Mouse (Mus musculus): ENCODE data around the gene Sel1l3.

Sel1l3 gene

DNA sequence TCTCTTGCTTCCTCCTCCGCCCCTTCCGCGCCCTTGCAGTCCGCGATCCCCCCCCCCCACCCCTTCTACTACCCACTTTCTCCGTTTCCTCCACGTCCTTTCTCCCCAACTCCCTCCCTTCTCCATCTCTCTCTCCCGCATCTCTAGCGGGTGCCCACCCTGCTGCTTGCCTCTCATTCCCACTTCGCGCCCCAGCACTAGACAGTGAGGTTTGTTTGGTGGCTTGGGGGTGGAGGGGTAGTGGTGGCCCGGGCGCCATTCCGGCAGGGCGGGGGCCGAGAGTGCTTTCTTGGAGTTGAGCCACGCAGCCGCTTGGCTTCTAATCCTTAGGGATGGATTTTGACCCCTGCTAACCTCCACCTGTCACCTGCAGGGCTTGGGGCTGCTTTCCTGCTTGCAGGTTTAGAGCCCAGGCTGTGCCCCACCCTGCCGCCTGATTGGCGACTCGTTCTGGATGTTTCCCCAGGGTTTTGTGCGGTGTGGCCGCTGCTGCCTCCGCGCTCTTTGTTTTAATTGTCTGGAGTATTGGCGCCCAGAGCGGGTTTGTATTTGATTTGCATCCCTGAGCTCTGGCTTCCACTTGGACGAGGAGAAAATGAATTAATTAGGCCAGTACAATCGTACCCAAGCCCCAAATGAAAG lies at the start of gene Sel1l3:
Gene Sel1l3 (minus strand): TSS at position 217 of the 642 bp plus-strand sequence.
- DNase-seq (ENCODE audit: low spot score), result peak; percentile 81

- no peak for DNase-seq (ENCODE audit: low spot score)
These were observed 48.3 kb upstream of the Sel1l3 start for GRCm38 (mm10) chr5:53261999-53262398.

- DNase-seq (ENCODE audit: low spot score), result no peak
These were observed 46.2 kb upstream of the Sel1l3 start for GRCm38 (mm10) chr5:53259894-53260293.

DNA sequence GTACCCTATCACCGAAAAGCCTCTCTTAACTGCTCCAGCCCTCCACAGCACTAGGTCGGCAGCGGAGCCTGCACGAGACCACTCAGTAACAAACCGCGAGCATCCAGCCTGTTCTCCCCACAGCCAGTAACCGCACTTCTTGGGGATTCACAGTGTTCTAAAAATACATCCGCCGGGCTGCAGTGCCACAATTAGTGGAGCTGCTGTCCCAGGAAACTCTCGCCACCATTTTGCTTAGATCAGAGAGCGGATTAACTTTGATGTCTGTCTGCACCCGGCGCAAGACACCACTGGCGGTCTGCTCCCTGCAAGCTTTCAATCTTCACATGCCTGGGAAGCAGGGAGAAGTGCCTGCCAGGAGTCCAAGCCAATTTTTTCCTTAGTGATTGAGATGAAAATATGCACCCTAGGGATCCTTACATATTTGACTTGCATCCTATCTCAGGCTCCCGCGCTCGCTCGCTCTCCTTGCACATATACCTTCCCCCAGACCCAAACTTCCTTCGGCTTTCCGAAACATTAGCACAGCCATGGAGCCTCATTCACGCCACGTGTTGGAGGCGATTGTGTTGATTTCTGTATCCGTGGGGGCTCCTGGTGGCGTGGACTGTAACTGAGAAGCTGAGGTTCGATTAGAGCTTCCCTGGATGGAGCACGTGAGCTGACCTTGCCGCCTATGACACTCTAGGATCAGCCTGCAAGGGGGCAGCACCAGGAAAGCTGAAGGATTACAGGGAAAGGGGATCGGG lies 44.5 kb upstream of the Sel1l3 start:
- peak; percentile 17 for DNase-seq (ENCODE audit: low spot score)

- no peak for DNase-seq (ENCODE audit: low spot score)
These were observed 41.1 kb upstream of the Sel1l3 start for GRCm38 (mm10) chr5:53254821-53255220.

DNA sequence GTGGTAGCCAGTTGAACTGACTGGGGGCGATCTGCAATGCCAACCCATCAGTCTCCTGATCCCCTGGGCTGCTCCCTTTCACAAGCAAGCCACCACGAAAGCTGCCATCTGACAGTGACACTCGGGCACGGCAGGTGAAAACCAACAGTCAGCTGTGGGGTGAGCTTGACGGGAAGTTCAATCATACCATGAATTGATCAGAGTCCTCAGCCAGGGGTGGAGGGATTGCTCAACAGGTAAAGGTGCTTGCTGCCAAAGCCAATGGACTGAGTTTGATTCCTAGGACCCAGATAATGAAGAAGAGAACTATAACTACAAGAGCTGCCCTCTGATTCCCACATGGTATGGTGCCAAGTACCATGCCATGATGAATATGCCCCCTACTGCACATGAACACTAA lies 40.4 kb upstream of the Sel1l3 start:
- DNase-seq (ENCODE audit: low spot score), result no peak

GRCm38 (mm10) chr5:53249431-53250061 lies 35.8 kb upstream of the Sel1l3 start:
- no peak for DNase-seq (ENCODE audit: low spot score)

- no peak for DNase-seq (ENCODE audit: low spot score)
These were observed 34.8 kb upstream of the Sel1l3 start for GRCm38 (mm10) chr5:53248499-53248898.

DNA sequence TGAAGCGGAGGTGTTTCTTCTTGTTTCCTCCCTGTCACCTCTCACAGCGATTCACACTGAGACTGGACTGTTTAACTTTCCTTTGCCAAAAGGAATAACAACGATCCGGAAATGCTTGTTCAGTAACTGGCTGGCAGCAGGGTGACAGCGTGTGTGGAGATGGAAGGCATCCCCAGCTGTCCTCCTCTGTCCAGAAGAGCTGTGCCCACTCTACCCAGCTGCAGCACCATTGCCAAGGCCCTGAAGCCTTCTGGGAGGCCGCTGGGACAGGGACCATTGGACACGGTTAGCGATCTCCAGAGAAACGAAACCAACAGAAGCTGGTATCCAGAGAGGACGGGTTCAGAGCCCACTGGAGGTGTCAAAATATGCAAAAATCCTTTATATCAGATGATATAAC lies 30.2 kb upstream of the Sel1l3 start:
- DNase-seq (ENCODE audit: low spot score), result no peak

GRCm38 (mm10) chr5:53242865-53243499 lies 29.3 kb upstream of the Sel1l3 start:
- DNase-seq (ENCODE audit: low spot score), result no peak

DNA sequence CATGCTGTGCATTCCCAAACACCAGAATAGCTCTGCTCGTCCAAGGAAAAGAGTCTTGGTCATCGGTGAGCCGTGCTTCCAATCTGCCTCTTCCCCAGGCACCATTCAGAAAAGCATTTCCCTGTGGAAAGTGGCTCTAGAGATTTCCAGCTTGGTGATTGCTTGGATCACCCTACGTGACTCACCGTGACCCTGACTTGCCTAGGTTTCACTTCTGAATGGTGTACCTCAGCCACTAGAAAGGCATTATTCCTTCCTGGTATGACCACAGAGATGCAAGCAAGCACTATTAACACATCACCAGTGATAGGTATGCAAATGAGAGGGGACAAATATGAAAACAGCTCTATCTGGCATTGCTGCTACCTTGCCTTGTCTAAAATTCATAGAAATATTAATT lies 28.2 kb upstream of the Sel1l3 start:
- no peak for DNase-seq (ENCODE audit: low spot score)

DNA sequence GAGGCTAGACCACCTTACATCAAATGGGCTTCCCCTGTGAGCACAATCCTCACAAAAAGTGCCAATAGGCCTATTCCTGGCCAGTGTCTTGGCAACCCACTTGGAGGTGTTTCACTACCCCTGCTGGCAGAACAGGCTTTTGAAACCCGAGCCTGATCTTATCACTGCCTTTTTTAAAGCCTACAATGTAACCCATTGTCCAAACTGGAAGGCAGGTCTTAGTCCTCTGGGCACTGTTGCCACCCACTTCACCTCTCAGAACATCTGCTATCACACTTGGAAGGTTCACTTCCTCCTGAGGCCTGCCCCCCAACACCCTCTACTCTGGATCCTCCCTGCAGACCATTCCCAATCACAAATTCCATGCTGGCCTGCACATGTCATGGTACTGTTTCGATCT lies 27.4 kb upstream of the Sel1l3 start:
- no peak for DNase-seq (ENCODE audit: low spot score)

GRCm38 (mm10) chr5:53239831-53240440 lies 26.2 kb upstream of the Sel1l3 start:
- DNase-seq (ENCODE audit: low spot score), result no peak

- no peak for DNase-seq (ENCODE audit: low spot score)
These were observed 25.5 kb upstream of the Sel1l3 start for GRCm38 (mm10) chr5:53239189-53239588.

DNA sequence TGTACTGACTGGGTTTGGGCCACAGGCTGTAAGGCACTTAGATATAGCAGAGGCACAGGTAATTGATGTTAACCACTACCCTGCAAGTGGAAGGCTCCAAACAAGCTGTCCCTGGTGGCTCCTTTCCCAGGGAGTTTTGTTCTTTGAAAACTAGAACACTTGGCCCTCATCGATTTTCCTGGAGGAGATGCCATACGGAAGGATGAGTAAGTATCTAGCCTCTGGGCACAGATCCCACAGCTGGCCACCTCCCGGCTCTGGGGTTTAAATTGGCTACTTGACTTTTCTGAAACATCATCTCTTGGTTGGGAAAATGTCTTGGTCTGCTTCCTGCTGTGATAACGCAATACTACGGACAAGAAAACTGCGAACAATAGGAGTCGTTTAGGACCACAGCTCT lies 25.0 kb upstream of the Sel1l3 start:
- DNase-seq (ENCODE audit: low spot score), result no peak

DNA sequence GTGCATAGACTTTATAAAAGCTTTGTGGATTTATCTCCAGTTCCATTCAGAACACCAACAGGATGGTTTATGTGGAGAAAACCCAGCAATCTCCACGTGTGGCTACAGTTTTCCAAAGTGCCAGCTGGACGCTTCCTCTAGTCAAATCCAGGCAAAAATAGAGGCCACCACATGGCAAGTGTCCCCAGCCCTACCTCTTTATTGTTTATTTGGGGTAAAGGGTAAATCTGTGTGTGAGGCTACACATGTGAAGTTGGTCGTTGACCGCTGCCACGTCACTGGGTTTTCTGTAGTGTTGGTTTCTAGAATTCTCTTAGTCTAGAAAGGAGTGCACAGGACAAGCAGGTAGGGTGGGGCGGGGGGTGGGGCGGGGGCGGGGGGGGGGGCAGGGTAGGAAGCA lies 23.0 kb upstream of the Sel1l3 start:
- DNase-seq (ENCODE audit: low spot score), result no peak

GRCm38 (mm10) chr5:53236136-53236535 lies 22.4 kb upstream of the Sel1l3 start:
- DNase-seq (ENCODE audit: low spot score), result peak; percentile 72

- DNase-seq (ENCODE audit: low spot score), result peak; percentile 69
These were observed 21.8 kb upstream of the Sel1l3 start for GRCm38 (mm10) chr5:53235551-53235950.

GRCm38 (mm10) chr5:53230560-53230959 lies 16.8 kb upstream of the Sel1l3 start:
- DNase-seq (ENCODE audit: low spot score), result no peak

- no peak for DNase-seq (ENCODE audit: low spot score)
These were observed 11.7 kb upstream of the Sel1l3 start for GRCm38 (mm10) chr5:53225434-53225833.

GRCm38 (mm10) chr5:53214801-53215200 lies 1.1 kb upstream of the Sel1l3 start:
- DNase-seq (ENCODE audit: low spot score), result no peak

- no peak for DNase-seq (ENCODE audit: low spot score)
These were observed 635 bp upstream of the Sel1l3 start for GRCm38 (mm10) chr5:53214362-53214761.
